Mouse (Mus musculus) stomach, embryonic 16.5 days (tissue): ENCODE measurements around the gene Ppfia4. TPM values are rescaled to one million over a fixed set of nuclear protein-coding genes. Genes with fewer than 3 reads are reported as not detected.

Experiments used
- ATAC-seq: fragments of 200-750 bp; cut with Nextera tagmentation; 2 replicates; pipeline ENCODE4 v1.8.0; 2017; ENCODE audit warnings: moderate number of reproducible peaks, moderate TSS enrichment; ENCODE audit not compliant: insufficient read depth, low FRiP score
- H3K27ac ChIP-seq: fragments of 300-500 bp; sonication (generic); 2 replicates; pipeline ENCODE4 v1.5.1; 2014; ENCODE audit warnings: low read length
- H3K27me3 ChIP-seq: fragments of 300-500 bp; sonication (generic); 2 replicates; pipeline ENCODE4 v1.6.1; 2014; ENCODE audit warnings: low read length, control low read depth, mixed read lengths; ENCODE audit not compliant: control insufficient read depth, insufficient read depth
- H3K36me3 ChIP-seq: fragments of 300-500 bp; sonication (generic); 2 replicates; pipeline ENCODE4 v1.6.1; 2014; ENCODE audit warnings: low read length; ENCODE audit not compliant: control insufficient read depth, insufficient read depth
- H3K4me1 ChIP-seq: fragments of 300-500 bp; sonication (generic); 2 replicates; pipeline ENCODE4 v1.6.1; 2014; ENCODE audit warnings: low read length, control low read depth, mixed read lengths; ENCODE audit not compliant: control insufficient read depth, insufficient read depth
- H3K4me2 ChIP-seq: fragments of 300-500 bp; sonication (generic); 2 replicates; pipeline ENCODE4 v1.6.1; 2014; ENCODE audit warnings: low read depth, low read length, mixed read lengths
- H3K4me3 ChIP-seq: fragments of 300-500 bp; sonication (generic); replicated peaks from 2 replicates; pipeline ENCODE4 v1.5.1; 2014; ENCODE audit warnings: mild to moderate bottlenecking, low read length
- H3K9ac ChIP-seq: fragments of 300-500 bp; sonication (generic); 2 replicates; pipeline ENCODE4 v1.6.1; 2014; ENCODE audit warnings: low read length
- H3K9me3 ChIP-seq: fragments of 300-500 bp; sonication (generic); replicated peaks from 2 replicates; pipeline ENCODE4 v1.6.1; 2016; ENCODE audit warnings: low read length, control low read depth; ENCODE audit not compliant: control insufficient read depth
- WGBS: fragments of 180-500 bp; shearing (Covaris S2); extraction: QIAGEN DNeasy Blood & Tissue Kit; methylation state at CpG from one replicate; pipeline ENCODE4 v1.1.7; 2014; 5-methylcytosine and 5-hydroxymethylcytosine counted together
- polyA plus RNA-seq: library from polyadenylated mRNA; unstranded; fragments of >200 nt; fragmentation: Nextera tagmentation; extraction: Ambion mirVana; gene quantifications from 2 replicates; pipeline ENCODE4 v1.2.1, GENCODE M21; 2015

The Ppfia4 gene
- polyA plus RNA-seq, 1 experiment from 2014 or later = 6.8 TPM

GRCm38 (mm10) chr1:134315181-134315580, 17.5 kb downstream of the Ppfia4 start:
- no peak overlapping the region for H3K4me3 ChIP-seq
- no peaks in the 10 kb centered on the region for H3K4me1 ChIP-seq
- no peak overlapping the region for H3K27ac ChIP-seq
- H3K36me3 ChIP-seq = no peaks in the 10 kb centered on the region
- H3K9me3 ChIP-seq = no peaks in the 10 kb centered on the region
- no peak for ATAC-seq
- 74% methylated on average over 5 of the region's 5 CpGs for WGBS
- H3K9ac ChIP-seq = no peak overlapping the region
- no peak overlapping the region for H3K4me2 ChIP-seq
- H3K27me3 ChIP-seq = no peaks in the 10 kb centered on the region

GRCm38 (mm10) chr1:134311760-134312159, 21.0 kb downstream of the Ppfia4 start:
- H3K4me1 ChIP-seq = no peaks in the 10 kb centered on the region
- H3K9ac ChIP-seq = no peak overlapping the region
- no peaks in the 10 kb centered on the region for H3K27me3 ChIP-seq
- H3K4me3 ChIP-seq = no peak overlapping the region
- no peaks in the 10 kb centered on the region for H3K9me3 ChIP-seq
- no peak for ATAC-seq
- no peak overlapping the region for H3K4me2 ChIP-seq
- H3K27ac ChIP-seq = no peak overlapping the region
- 87% methylated on average over 7 of the region's 7 CpGs for WGBS
- H3K36me3 ChIP-seq = no peaks in the 10 kb centered on the region

GRCm38 (mm10) chr1:134310729-134311128, 22.0 kb downstream of the Ppfia4 start:
- no peak for ATAC-seq

GRCm38 (mm10) chr1:134310291-134310690, 22.4 kb downstream of the Ppfia4 start:
- WGBS = 83% methylated on average over 2 of the region's 2 CpGs
- H3K9me3 ChIP-seq = no peaks in the 10 kb centered on the region
- H3K9ac ChIP-seq = no peak overlapping the region
- ATAC-seq = no peak
- H3K4me2 ChIP-seq = no peak overlapping the region
- no peak overlapping the region for H3K27ac ChIP-seq
- H3K4me3 ChIP-seq = no peak overlapping the region
- no peaks in the 10 kb centered on the region for H3K27me3 ChIP-seq
- H3K4me1 ChIP-seq = no peaks in the 10 kb centered on the region
- H3K36me3 ChIP-seq = no peaks in the 10 kb centered on the region

More at GRCm38 (mm10) chr1:134310729-134311128, 22.0 kb downstream of the Ppfia4 start:
- Histone ChIP-seq H3K4me3 (no peak overlapping the region), H3K4me2 (no peak overlapping the region), H3K9ac (no peak overlapping the region), H3K27me3 (no peaks in the 10 kb centered on the region), H3K27ac (no peak overlapping the region), H3K36me3 (no peaks in the 10 kb centered on the region), H3K9me3 (no peaks in the 10 kb centered on the region), H3K4me1 (no peaks in the 10 kb centered on the region)
- 85% methylated on average over 3 of the region's 3 CpGs for WGBS

- H3K4me2 ChIP-seq = no peak overlapping the region
- no peaks in the 10 kb centered on the region for H3K36me3 ChIP-seq
- no peak overlapping the region for H3K9ac ChIP-seq
- no peak overlapping the region for H3K4me3 ChIP-seq
- WGBS = 67% methylated on average over 10 of the region's 10 CpGs
- no peak overlapping the region for H3K27ac ChIP-seq
- H3K27me3 ChIP-seq = no peaks in the 10 kb centered on the region
- ATAC-seq = no peak
- no peaks in the 10 kb centered on the region for H3K9me3 ChIP-seq
- peaks cover 8% of the 10 kb centered on the region; the same call in 1 of the 2 replicates for H3K4me1 ChIP-seq
These were observed 25.3 kb downstream of the Ppfia4 start for GRCm38 (mm10) chr1:134307409-134307808.

GRCm38 (mm10) chr1:134304940-134305339, 27.8 kb downstream of the Ppfia4 start:
- 89% methylated on average over 9 of the region's 9 CpGs for WGBS
- H3K36me3 ChIP-seq = no peaks in the 10 kb centered on the region
- peaks cover 4% of the 10 kb centered on the region; the same call in 1 of the 2 replicates for H3K27me3 ChIP-seq
- H3K4me2 ChIP-seq = no peak overlapping the region
- H3K27ac ChIP-seq = no peak overlapping the region
- H3K9me3 ChIP-seq = no peaks in the 10 kb centered on the region
- H3K4me1 ChIP-seq = peaks cover 11% of the 10 kb centered on the region; the same call in 1 of the 2 replicates
- H3K4me3 ChIP-seq = no peak overlapping the region
- no peak for ATAC-seq
- no peak overlapping the region for H3K9ac ChIP-seq

GRCm38 (mm10) chr1:134302568-134303238, 30.0 kb downstream of the Ppfia4 start:
- Histone ChIP-seq H3K27ac (peak overlapping the region; percentile 80), H3K27me3 (peaks cover 11% of the 10 kb centered on the region), H3K4me1 (peaks cover 11% of the 10 kb centered on the region; the same call in 1 of the 2 replicates), H3K4me3 (no peak overlapping the region), H3K4me2 (0 out of 2 replicates have a peak overlapping the region, but pooled peaks have one; percentile 5), H3K9me3 (no peaks in the 10 kb centered on the region), H3K9ac (0 out of 2 replicates have a peak overlapping the region, but pooled peaks have one; percentile 36), H3K36me3 (no peaks in the 10 kb centered on the region)
- WGBS = 21% methylated on average over 8 of the region's 8 CpGs
- ATAC-seq = peak; percentile 37; the same call in 1 of the 2 replicates

GRCm38 (mm10) chr1:134298636-134299411, 33.9 kb downstream of the Ppfia4 start:
- H3K4me1 ChIP-seq = peaks cover 11% of the 10 kb centered on the region; the same call in 1 of the 2 replicates
- no peaks in the 10 kb centered on the region for H3K36me3 ChIP-seq
- 5% methylated on average over 56 of the region's 59 CpGs for WGBS
- peak overlapping the region; percentile 73 for H3K9ac ChIP-seq
- H3K4me2 ChIP-seq = peak overlapping the region; percentile 74
- peaks cover 11% of the 10 kb centered on the region for H3K27me3 ChIP-seq
- no peak overlapping the region for H3K27ac ChIP-seq
- peak; percentile 35; the same call in 1 of the 2 replicates for ATAC-seq
- H3K9me3 ChIP-seq = peaks cover 4% of the 10 kb centered on the region; the same call in 1 of the 2 replicates
- H3K4me3 ChIP-seq = peak overlapping the region; percentile 57

- ATAC-seq = no peak
- 87% methylated on average over 8 of the region's 8 CpGs for WGBS
- H3K27ac ChIP-seq = no peak overlapping the region
- H3K9me3 ChIP-seq = peaks cover 4% of the 10 kb centered on the region; the same call in 1 of the 2 replicates
- no peak overlapping the region for H3K4me3 ChIP-seq
- no peaks in the 10 kb centered on the region for H3K36me3 ChIP-seq
- peaks cover 11% of the 10 kb centered on the region for H3K27me3 ChIP-seq
- no peak overlapping the region for H3K4me2 ChIP-seq
- H3K4me1 ChIP-seq = peaks cover under 1% of the 10 kb centered on the region; the same call in 1 of the 2 replicates
- no peak overlapping the region for H3K9ac ChIP-seq
These were observed 35.5 kb downstream of the Ppfia4 start for GRCm38 (mm10) chr1:134297265-134297664.
